Mouse (Mus musculus) thymus, postnatal 14 days (tissue): ENCODE results near the gene Asf1a.
"Not testable (repeated sequence)": the region's sequence is repeated elsewhere in the genome, so short reads cannot be mapped to it uniquely, and the experiment has no call there.

Experiments used
- DNase-seq: peaks from one replicate; pipeline ENCODE4 v3.0.0; 2021

Asf1a gene

GRCm38 (mm10) chr10:53596677-53597120 is at the start of gene Asf1a:
Gene Asf1a, plus strand, starts transcription at chr10:53596757.
- peak; percentile 97 for DNase-seq

GRCm38 (mm10) chr10:53562001-53562400 is 34.6 kb upstream of the Asf1a start:
- DNase-seq, result no peak

- no peak for DNase-seq
Observed at GRCm38 (mm10) chr10:53565538-53565937, 31.0 kb upstream of the Asf1a start.

GRCm38 (mm10) chr10:53568531-53568930 is 28.0 kb upstream of the Asf1a start:
- DNase-seq, result no peak

GRCm38 (mm10) chr10:53580137-53580536 is 16.4 kb upstream of the Asf1a start:
- no peak for DNase-seq

- DNase-seq, result no peak
Observed at GRCm38 (mm10) chr10:53580621-53581081, 15.9 kb upstream of the Asf1a start.

- no peak for DNase-seq
Observed at GRCm38 (mm10) chr10:53581087-53581486, 15.5 kb upstream of the Asf1a start.

- no peak for DNase-seq
Observed at GRCm38 (mm10) chr10:53585777-53586176, 10.8 kb upstream of the Asf1a start.

- peak; percentile 33 for DNase-seq
Observed at GRCm38 (mm10) chr10:53595744-53596676, 547 bp upstream of the Asf1a start.

- peak; percentile 72 for DNase-seq
Observed at GRCm38 (mm10) chr10:53597121-53597881, 744 bp downstream of the Asf1a start.

- DNase-seq, result no peak
Observed at GRCm38 (mm10) chr10:53598821-53599220, 2.3 kb downstream of the Asf1a start.

GRCm38 (mm10) chr10:53605328-53605727 is 8.8 kb downstream of the Asf1a start:
- DNase-seq, result no peak

- DNase-seq, result no peak
Observed at GRCm38 (mm10) chr10:53608274-53608673, 11.7 kb downstream of the Asf1a start.

GRCm38 (mm10) chr10:53612172-53612571 is 15.6 kb downstream of the Asf1a start:
- no peak for DNase-seq

- no peak for DNase-seq
Observed at GRCm38 (mm10) chr10:53613955-53614354, 17.4 kb downstream of the Asf1a start.

GRCm38 (mm10) chr10:53615850-53616616 is 19.5 kb downstream of the Asf1a start:
- DNase-seq, result no peak

- DNase-seq, result peak; percentile 97
Observed at GRCm38 (mm10) chr10:53629247-53629917, 32.8 kb downstream of the Asf1a start.

GRCm38 (mm10) chr10:53629918-53630250 is 33.3 kb downstream of the Asf1a start:
- DNase-seq, result peak; percentile 96

GRCm38 (mm10) chr10:53630339-53630738 is 33.8 kb downstream of the Asf1a start, which contains the start of gene Mcm9:
Gene Mcm9, minus strand, starts transcription at chr10:53630439.
- DNase-seq, result not testable (repeated sequence)

- no peak for DNase-seq
Observed at GRCm38 (mm10) chr10:53634160-53634559, 37.6 kb downstream of the Asf1a start.

GRCm38 (mm10) chr10:53635246-53635971 is 38.9 kb downstream of the Asf1a start:
- DNase-seq, result no peak

GRCm38 (mm10) chr10:53641507-53641906 is 45.0 kb downstream of the Asf1a start:
- DNase-seq, result no peak
